Mouse (Mus musculus) ES-E14 (cell line): ENCODE data around the gene Kxd1. TPM values are rescaled to one million over a fixed set of nuclear protein-coding genes. Genes with fewer than 3 reads are reported as not detected.
A peak's percentile ranks its signal among the peaks of the same experiment; 100 is the strongest.

Experiments
- DNase-seq: peaks from one replicate; pipeline ENCODE4 v3.0.0-alpha.2; 2013; ENCODE audit warnings: low read depth, low spot score
- H3K27ac ChIP-seq: 2 replicates; pipeline ENCODE4 v1.5.1; 2012; ENCODE audit warnings: low read depth, mild to moderate bottlenecking, low read length, moderate library complexity, mixed read lengths; ENCODE audit not compliant: poor library complexity, insufficient read depth, severe bottlenecking
- H3K36me3 ChIP-seq: 2 replicates; pipeline ENCODE4 v1.6.1; 2012; ENCODE audit warnings: mild to moderate bottlenecking, low read length, moderate library complexity, mixed read lengths; ENCODE audit not compliant: control insufficient read depth, poor library complexity, insufficient read depth, severe bottlenecking
- H3K4me1 ChIP-seq, 2 experiments: fragments of 150-350 bp in 1 of 2; sonication (generic) in 1 of 2; 2 replicates each; pipeline ENCODE4 v1.6.1; 2012; ENCODE audit warnings: low read length in 2 of 2, mild to moderate bottlenecking in 1 of 2, mixed read lengths in 1 of 2; ENCODE audit not compliant: control insufficient read depth in 2 of 2, insufficient read depth in 2 of 2, poor library complexity in 1 of 2
- H3K4me3 ChIP-seq, 2 experiments: fragments of 150-350 bp in 1 of 2; sonication (generic) in 1 of 2; 2 replicates each; pipeline ENCODE4 v1.5.1; 2012; ENCODE audit warnings: low read length in 2 of 2, low read depth in 1 of 2, mild to moderate bottlenecking in 1 of 2, mixed read lengths in 1 of 2; ENCODE audit not compliant: insufficient read depth in 1 of 2, poor library complexity in 1 of 2, severe bottlenecking in 1 of 2
- H3K9ac ChIP-seq: 2 replicates; pipeline ENCODE4 v1.6.1; 2012; ENCODE audit warnings: low read depth, mild to moderate bottlenecking, low read length, mixed read lengths; ENCODE audit not compliant: poor library complexity, insufficient read depth, severe bottlenecking
- H3K9me3 ChIP-seq: fragments of 150-350 bp; sonication (generic); 2 replicates; pipeline ENCODE4 v1.6.1; 2012; ENCODE audit warnings: low read depth, mild to moderate bottlenecking, low read length; ENCODE audit not compliant: control insufficient read depth, insufficient read depth
- CHD2 ChIP-seq: IDR thresholded peaks from 2 replicates; pipeline ENCODE4 v1.6.1; 2014; ENCODE audit warnings: mild to moderate bottlenecking, low read depth, low read length, inconsistent platforms
- HCFC1 ChIP-seq: IDR thresholded peaks from 2 replicates; pipeline ENCODE4 v1.6.1; 2012; ENCODE audit warnings: low read length, inconsistent platforms, borderline replicate concordance; ENCODE audit not compliant: insufficient read depth
- MAFK ChIP-seq: IDR thresholded peaks from 2 replicates; pipeline ENCODE4 v1.6.1; 2014; ENCODE audit warnings: mild to moderate bottlenecking, low read depth, low read length, inconsistent platforms; ENCODE audit not compliant: insufficient read depth
- ZC3H11A ChIP-seq: IDR thresholded peaks from 2 replicates; pipeline ENCODE4 v1.6.1; 2012; ENCODE audit warnings: low read depth, mild to moderate bottlenecking, inconsistent platforms, low read length, borderline replicate concordance
- ZNF384 ChIP-seq: IDR thresholded peaks from 2 replicates; pipeline ENCODE4 v1.6.1; 2012; ENCODE audit warnings: low read depth, low read length, inconsistent platforms
- in situ Hi-C, 2 experiments: fragments of 600-800 bp; cut with MboI; formaldehyde crosslinking; loops; one replicate each; pipeline ENCODE4 v1.15.1; 2025; ENCODE audit warnings: low sequenced_read_pairs in 2 of 2, inconsistent platforms in 1 of 2; ENCODE audit not compliant: unreplicated experiment in 2 of 2
- total RNA-seq: library from RNA; depleted of rRNA; stranded (reverse); fragments of 300-350 nt; gene quantifications from 2 replicates; pipeline ENCODE4 v1.2.3, GENCODE M21; 2012

Kxd1 gene
- total RNA-seq, 1 experiment = 35.3 TPM

- no peak for DNase-seq
- no peaks in the 10 kb centered on the region for H3K9me3 ChIP-seq
- H3K4me1 ChIP-seq = peaks cover 3 to 22% of the 10 kb centered on the region in 2 experiments; a peak in 2 of 4 replicates
- TF ChIP-seq ZNF384 = no peak
- no peak overlapping the region for H3K9ac ChIP-seq
- no peak overlapping the region for H3K27ac ChIP-seq
- no peaks in the 10 kb centered on the region for H3K36me3 ChIP-seq
- H3K4me3 ChIP-seq = peak overlapping the region in 1 of 2 experiments; percentile 32; a peak in 1 of 4 replicates
- in situ Hi-C loops = no loop called here
Observed at GRCm38 (mm10) chr8:70495001-70495770, 32.6 kb downstream of the Kxd1 start.

- Histone ChIP-seq H3K4me1 (peaks cover 3 to 25% of the 10 kb centered on the region in 2 experiments; a peak in 2 of 4 replicates), H3K27ac (no peak overlapping the region), H3K9me3 (no peaks in the 10 kb centered on the region), H3K4me3 (peak overlapping the region in 1 of 2 experiments; percentile 69; a peak in 2 of 4 replicates), H3K9ac (no peak overlapping the region), H3K36me3 (no peaks in the 10 kb centered on the region)
- no peak for DNase-seq
- no peak for TF ChIP-seq MAFK
- no peak for TF ChIP-seq ZC3H11A
- TF ChIP-seq HCFC1 = no peak
- no peak for TF ChIP-seq ZNF384
- TF ChIP-seq CHD2 = no peak
- in situ Hi-C loops = no loop called here
Observed at GRCm38 (mm10) chr8:70494416-70494945, 33.3 kb downstream of the Kxd1 start.

DNA sequence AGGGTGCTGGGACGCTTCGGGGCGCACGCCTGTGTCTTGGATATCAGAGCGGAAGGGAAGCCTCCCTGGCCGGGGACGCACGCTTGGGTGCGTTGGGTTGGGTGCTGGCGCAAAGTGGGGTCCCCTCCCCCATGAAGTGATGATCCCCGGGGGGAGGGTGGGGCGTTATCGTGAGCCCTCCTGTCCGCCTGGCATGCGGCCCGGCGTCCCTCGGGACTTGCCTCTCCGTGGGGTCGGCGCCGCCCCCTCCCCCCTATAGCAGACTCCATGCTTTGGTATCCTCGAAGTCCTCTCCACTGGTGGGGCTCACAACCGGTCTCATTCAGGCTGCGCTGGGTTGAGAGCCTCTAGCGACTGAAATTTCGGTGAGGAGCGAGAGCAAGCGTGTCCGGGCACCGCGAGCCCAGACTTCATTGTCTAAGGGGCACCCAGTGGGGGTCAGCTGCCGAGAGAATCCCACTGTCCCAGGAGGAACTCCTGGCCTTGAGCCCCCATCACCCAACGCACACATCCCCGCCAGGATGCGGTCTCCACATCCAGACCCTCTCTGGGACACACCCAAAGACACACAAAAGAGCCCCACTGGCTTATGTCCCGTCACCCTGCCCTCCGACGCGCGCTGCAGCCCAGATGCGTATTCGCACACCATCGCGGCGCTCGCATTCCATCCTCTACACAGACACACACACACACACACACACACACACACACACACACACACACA is 33.9 kb downstream of the Kxd1 start:
- in situ Hi-C loops = no loop called here
- H3K4me3 ChIP-seq = peak overlapping the region; percentile 38 to 69; a peak in 2 of 4 replicates
- H3K36me3 ChIP-seq = no peaks in the 10 kb centered on the region
- no peak for DNase-seq
- H3K9ac ChIP-seq = no peak overlapping the region
- H3K27ac ChIP-seq = no peak overlapping the region
- H3K9me3 ChIP-seq = no peaks in the 10 kb centered on the region
- peaks cover 3 to 28% of the 10 kb centered on the region in 2 experiments; a peak in 2 of 4 replicates for H3K4me1 ChIP-seq
- TF ChIP-seq ZC3H11A (no peak), MAFK (no peak), ZNF384 (no peak), CHD2 (no peak), HCFC1 (no peak)

DNA sequence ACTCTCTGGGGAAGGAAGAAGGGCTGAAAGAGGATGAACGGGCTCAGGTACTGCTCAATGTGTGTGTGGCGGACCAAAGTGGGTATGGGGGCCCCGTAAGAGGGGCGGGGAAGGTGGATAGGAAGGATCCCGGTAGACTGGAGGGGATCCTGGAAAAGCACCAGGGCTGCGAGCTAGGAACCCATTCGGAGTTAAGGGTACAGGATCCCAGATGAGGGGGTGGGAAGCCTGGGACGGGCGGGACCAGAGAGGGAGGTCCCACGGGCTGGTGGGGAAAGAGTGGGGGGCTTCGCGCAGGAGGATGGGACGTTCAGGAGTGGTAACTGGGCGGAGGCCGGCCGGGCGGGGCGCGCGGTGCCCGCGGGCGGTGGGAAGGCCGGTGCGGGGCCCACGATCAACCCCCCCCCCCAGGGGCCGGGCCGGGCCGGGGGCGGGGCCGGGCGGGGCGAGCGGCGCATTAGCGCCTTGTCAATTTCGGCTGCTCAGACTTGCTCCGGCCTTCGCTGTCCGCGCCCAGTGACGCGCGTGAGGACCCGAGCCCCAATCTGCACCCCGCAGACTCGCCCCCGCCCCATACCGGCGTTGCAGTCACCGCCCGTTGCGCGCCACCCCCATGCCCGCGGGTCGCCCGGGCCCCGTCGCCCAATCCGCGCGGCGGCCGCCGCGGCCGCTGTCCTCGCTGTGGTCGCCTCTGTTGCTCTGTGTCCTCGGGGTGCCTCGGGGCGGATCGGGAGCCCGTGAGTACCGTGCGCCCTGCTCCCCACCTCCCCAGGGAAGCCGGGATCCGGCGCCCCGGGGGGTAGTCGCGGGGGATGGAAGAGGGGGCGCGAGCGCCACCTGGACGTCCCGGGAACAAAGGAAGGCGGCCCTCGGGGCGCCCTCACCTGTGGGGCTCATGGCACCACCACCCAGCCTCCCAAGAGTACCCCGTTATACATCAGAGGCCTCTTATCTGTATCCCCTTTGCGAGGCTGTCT is 34.8 kb downstream of the Kxd1 start, which contains the start of gene Crlf1:
Gene Crlf1, plus strand, starts transcription at position 495 of the 977 bp plus-strand sequence.
- Histone ChIP-seq H3K4me1 (peaks cover 5 to 30% of the 10 kb centered on the region in 2 experiments; a peak in 2 of 4 replicates), H3K9ac (peak within 1 kb of the TSS; percentile 26; the same call in 1 of the 2 replicates), H3K4me3 (peak within 1 kb of the TSS; percentile 43 to 69), H3K27ac (no peak within 1 kb of the TSS), H3K9me3 (no peaks in the 10 kb centered on the region), H3K36me3 (no peaks in the 10 kb centered on the region)
- no peak for TF ChIP-seq MAFK
- no peak for TF ChIP-seq ZNF384
- TF ChIP-seq ZC3H11A = no peak
- no peak for TF ChIP-seq HCFC1
- TF ChIP-seq CHD2 = no peak
- no peak for DNase-seq
- in situ Hi-C loops = no loop called here
